ENCODE assay signal across 26 mouse cellular contexts in genomic region chr12:44432727-44433126, GRCm38 (mm10).
"Had no signal": no experiment of that assay in that cellular context is flagged by ENCODE, and none has a peak within 500 bp of the region (broad histone marks: within the 10 kb centered on the region; RNA-seq: fewer than 3 reads in every experiment).

No protein-coding gene starts in this region.

- H3K4me3 ChIP-seq: gastrocnemius, adult 2 months; heart, embryonic 10.5 days; heart, embryonic 12.5 days; hindbrain, embryonic 10.5 days; hindbrain, embryonic 13.5 days; intestine, embryonic 15.5 days; layer of hippocampus, adult 2 months; limb, embryonic 13.5 days; limb, embryonic 15.5 days; liver, embryonic 12.5 days had no signal

- ATAC-seq: hindbrain, embryonic 16.5 days; inflammation-experienced regulatory T-cells, adult 6 months; intestine, embryonic 15.5 days; intestine, postnatal 0 days; liver, embryonic 12.5 days had no signal

- H3K27me3 ChIP-seq: heart, embryonic 12.5 days; hindbrain, embryonic 13.5 days; intestine, embryonic 15.5 days; limb, embryonic 13.5 days; limb, embryonic 15.5 days; liver, embryonic 12.5 days had no signal

- H3K9ac ChIP-seq: heart, embryonic 12.5 days; hindbrain, embryonic 13.5 days; intestine, embryonic 15.5 days; limb, embryonic 13.5 days; limb, embryonic 15.5 days; liver, embryonic 12.5 days; liver, embryonic 14.5 days had no signal

- H3K4me2 ChIP-seq: heart, embryonic 12.5 days; hindbrain, embryonic 13.5 days; intestine, embryonic 15.5 days; limb, embryonic 13.5 days; limb, embryonic 15.5 days; liver, embryonic 12.5 days had no signal

- H3K9me3 ChIP-seq: heart, embryonic 10.5 days; heart, embryonic 12.5 days; hindbrain, embryonic 10.5 days; hindbrain, embryonic 13.5 days; intestine, embryonic 15.5 days; limb, embryonic 13.5 days; limb, embryonic 15.5 days; liver, embryonic 12.5 days had no signal

- DNase-seq: gastrocnemius, adult 2 months; gastrocnemius, postnatal 10 days; gastrocnemius, postnatal 25 days; heart, adult 18-20 months; heart, postnatal 10 days; heart, postnatal 4 days; kidney, adult 18-20 months; kidney, adult 8-10 months; kidney, postnatal 10 days; kidney, postnatal 25 days; kidney, postnatal 4 days; layer of hippocampus, postnatal 36 days; left cerebral cortex, postnatal 4 days had no signal

- H3K4me1 ChIP-seq: heart, embryonic 10.5 days; heart, embryonic 12.5 days; intestine, embryonic 15.5 days; limb, embryonic 15.5 days; liver, embryonic 12.5 days had no signal

- H3K36me3 ChIP-seq: heart, embryonic 10.5 days; heart, embryonic 12.5 days; hindbrain, embryonic 10.5 days; hindbrain, embryonic 13.5 days; intestine, embryonic 15.5 days; limb, embryonic 13.5 days; limb, embryonic 15.5 days; liver, embryonic 12.5 days had no signal

- H3K27ac ChIP-seq: gastrocnemius, adult 2 months; heart, embryonic 10.5 days; hindbrain, embryonic 10.5 days; intestine, embryonic 15.5 days; limb, embryonic 13.5 days; limb, embryonic 15.5 days; liver, embryonic 12.5 days; liver, embryonic 14.5 days had no signal
